Mouse (Mus musculus) frontal cortex, postnatal 14 days (tissue): ENCODE results near the gene Hip1r.

Source experiments
- DNase-seq, 2 experiments: peaks; one replicate each; pipeline ENCODE4 v3.0.0; 2022; ENCODE audit warnings: low spot score in 2 of 2

The Hip1r gene

DNA sequence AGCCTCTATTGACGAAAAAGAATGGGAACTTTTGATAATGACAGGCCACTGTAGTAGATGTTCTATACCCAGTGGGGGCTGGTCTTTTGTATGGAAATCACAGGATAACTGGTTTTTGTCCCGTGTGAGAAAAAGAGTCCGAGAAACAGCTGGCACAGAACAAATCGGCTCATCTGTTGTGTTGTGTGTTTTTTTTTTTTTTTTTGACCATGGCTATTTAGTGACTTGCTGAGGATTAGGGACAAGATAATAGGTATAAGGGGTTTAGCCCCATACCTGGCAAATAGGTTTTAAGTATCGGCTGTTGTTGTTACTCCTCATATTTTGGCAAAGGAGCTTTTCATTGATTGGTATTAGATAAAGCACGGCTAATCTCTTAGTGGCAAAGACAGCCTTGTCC, 975 bp upstream of the Hip1r start:
- no peak for DNase-seq

DNA sequence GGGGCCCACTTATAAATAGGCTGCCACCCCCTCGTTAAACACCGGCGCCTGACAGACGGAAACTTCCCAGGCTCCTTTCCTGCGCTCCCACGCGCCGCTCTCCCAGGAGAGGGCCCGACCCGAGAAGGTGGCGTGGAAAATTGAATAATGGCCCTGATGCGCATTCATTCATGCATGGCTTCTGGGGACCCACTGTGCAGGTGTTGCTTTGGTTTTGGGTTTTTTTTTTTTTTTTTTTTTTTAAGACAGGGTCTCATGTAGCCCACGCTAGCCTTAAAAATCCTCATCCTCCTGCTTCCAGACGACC, 704 bp downstream of the Hip1r start:
- no peak for DNase-seq

DNA sequence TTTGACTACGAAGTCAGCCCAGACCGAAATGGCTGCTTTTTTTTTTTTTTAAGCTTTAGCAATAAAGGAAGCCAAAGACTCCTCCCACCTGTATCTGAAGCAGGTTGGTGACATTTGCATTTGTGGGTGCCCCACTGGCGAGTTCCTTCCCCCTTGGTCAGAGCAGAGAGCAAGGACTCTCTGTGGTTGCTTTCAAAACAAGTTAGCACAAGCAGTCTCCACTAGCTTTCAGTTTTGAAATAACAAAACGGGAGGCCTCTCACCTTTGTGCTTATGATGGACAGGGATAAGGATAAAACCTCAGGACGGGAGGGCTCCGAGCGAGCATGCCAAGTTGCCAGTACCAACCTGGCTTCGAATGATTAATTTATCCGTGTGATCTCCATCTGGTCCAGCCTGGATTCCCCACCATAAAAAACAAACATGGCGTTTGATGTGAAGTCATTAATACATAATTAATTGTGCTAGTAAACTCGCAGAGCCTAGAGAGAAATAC, 1.2 kb downstream of the Hip1r start:
- no peak for DNase-seq

DNA sequence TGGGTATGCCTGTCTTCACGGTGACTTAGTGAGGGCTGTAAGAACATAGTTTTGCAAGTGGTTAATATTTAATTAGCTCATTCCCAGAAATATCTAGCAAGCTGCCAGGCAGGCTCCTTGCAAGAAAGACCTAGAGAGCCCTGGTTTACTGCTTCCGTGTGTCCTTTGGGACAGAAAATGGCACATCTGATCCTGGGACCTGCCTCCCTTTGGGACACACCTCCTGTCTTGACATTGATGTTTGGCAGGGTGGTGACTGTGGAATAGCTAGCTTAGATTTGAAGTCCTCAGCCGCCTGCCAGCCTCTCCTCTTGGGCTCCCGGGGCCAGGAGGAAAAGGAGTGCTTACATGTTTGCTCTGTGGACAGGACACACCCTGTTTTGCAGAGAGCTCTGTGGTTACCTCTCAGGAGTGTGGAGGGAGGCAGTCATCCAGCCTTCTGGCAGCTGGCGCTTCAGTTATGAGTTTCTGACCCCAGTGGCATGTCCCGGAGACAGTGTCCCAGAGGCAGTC, 2.3 kb downstream of the Hip1r start:
- no peak for DNase-seq

DNA sequence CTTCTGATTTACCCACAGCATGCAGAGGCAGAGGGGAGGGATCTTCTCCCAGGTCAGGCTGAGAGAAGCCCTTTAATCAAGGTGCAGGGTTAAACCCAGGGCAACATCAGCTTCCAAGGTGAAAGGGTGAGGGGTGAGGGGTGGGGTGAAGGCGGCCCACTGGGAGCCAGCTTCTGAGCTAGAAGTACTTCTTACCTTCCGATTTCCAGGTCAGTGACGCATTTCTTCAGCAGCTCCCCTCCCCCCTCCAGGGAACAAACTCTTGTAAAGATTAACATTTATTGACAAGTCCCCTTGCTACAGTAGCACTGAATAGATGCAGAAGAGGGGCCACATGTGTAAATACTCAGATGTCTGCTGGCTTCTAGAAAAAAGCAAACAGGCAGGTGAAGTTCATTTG, 3.8 kb downstream of the Hip1r start:
- DNase-seq = no peak

DNA sequence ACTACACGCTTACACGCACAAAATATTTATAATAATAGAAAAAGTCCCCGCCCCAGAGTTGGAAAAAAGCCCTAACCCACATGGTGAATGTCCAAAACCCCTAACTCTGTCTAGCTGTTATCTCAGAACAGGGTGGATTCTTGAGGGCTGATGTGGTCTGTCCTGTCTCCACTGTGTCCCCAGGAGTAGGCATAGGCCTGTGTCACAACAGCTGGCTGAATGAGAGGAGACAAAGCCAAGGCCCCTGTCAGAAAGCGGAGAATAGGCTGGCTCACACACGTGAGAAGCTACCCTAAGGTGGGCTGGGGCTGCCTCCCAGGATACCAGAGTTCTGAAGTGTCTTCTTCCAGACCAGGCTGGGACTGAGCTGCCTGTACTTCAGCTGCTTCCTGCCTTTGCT, 4.7 kb downstream of the Hip1r start:
- DNase-seq = no peak

DNA sequence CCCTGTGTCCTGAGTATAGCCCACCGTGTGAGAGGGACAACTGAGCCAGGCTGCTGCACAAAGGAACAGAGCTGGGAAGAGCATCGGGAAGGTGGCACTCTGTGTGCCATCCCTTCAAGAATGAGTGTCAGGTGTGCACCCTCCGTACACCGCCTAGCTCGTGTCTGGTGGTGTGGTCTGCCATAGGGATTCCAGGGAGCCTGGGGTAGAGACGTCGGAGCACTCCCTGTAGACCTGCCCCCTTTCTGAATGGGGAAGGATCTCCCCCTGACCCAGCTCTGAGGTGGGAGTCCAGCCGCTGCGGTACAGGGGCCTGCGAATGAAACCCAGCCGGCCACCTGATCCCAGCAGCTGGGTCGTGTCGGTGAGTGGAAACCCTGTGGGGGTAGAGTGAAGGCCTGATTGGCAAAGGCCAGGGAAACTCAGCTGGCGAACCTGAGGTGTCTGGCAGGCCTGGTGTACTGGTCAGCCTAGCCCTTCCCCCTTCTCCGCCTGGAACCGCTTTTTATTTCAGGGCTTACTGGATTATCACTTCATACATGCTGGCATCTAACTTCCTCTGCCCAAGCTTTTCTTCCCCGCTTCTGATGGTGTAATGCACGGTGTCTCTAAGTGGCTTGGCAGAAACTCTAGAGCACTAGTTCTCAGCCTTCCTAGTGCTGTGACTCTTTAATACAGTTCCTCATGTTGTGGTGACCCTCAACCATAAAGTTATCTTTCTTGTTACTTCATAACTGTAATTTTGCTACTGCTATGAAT, 6.0 kb downstream of the Hip1r start:
- no peak for DNase-seq

DNA sequence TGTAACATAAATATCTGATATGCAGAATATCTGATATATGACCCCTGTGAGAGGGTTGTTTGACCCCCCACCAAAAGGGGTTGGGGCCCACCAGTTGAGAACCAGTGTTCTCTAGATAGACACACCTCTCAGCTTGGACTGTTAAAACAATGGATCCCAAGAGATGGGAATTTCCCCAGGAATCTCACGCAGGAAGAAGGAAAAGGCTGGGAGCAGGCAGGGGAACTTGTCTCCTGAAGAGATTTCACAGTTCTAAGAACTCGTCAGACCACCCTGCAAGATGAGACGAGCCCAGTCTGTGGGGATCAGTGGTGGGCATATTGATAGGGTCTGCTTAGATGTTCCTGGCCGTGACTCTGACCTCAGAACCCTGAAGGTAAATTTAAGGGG, 6.5 kb downstream of the Hip1r start:
- DNase-seq = no peak

DNA sequence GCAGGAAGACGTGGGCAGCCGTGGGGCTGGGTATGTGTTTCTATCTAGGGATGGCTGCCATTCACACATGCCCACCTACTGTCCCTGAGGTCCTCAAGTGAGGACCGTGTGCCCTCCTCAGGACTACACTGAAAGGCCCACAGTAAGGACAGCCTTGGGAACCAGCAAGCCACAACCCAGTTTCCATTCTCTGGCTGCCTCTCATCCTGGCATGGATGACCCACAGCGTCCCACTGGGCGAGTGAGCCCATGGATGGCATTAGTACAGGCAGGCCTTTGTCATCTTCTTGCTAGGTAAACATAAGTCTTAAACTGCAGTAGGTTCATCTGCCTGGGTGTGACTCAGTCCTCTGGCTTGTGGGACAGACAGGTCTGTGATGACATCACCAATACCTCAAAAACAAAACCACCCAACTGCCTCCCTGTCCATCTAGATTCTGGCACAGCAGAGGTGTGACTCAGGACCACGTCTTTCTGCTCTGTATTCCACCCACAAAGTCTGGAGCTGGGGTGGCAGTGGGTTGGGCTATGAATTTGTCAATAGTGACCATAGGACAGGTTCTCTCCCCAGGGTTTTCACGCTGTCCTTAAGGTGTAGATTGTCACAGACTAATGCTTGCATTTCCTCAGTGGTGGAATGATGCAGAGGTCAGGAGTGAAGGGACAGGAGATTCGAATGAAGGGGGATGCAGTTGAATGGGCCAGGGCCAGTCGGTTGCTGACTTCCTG, 7.3 kb downstream of the Hip1r start:
- DNase-seq = no peak

DNA sequence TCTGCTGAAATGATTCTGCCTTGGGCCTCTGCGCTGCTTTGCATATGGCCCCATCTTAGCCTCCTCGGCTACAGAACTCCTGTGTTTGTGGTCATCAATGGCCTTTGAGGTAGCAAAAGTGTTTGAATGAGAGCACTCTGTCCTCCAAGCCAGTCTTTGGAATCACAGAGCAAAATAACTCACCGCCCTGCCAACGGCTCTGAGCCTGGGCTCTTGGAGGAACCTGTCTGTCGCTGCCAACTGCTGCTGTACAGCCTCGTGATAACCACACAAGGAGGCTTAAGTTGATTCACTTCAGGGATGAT, 7.8 kb downstream of the Hip1r start:
- peak in 1 of 2 experiments; percentile 23 for DNase-seq

DNA sequence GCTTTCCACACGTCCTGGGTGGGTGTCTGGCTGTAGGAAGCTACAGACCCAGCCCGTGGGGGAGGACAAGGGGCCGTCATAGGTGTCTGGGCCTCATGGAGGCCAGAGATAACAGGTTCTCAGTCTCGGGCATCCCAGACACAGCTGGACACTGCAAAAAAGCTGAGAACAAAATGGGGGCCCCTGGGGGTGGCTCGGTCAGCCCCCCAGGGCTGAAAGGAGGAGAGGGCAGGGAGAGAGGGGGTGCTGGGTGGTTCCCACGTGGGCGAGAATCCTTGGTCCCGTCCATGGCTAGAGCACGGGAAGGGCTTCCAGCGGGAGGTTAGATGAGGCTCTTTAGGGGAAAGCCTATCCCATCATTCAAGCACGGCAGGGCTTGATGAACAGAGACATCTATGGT, 9.4 kb downstream of the Hip1r start:
- no peak for DNase-seq

DNA sequence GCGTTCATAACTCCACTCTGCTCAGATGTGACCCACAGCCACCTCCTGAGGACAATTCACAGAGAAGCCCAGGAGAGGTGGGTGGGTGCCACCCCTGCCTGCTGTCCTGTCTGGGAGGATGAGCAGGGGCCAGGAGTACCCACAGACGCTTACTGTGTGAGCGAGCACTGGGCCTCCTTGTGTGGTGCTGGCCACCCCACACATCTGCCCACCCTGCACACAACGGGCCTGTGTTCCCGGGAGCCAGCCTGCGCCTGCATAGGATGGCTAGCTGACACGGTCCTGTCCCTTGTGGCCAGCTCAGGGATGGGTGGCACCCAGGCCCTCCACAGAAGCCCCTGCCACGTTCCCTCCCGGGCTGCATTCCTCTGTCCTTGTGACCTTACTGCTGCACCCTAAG, 12.0 kb downstream of the Hip1r start:
- DNase-seq = peak in 1 of 2 experiments; percentile 31

DNA sequence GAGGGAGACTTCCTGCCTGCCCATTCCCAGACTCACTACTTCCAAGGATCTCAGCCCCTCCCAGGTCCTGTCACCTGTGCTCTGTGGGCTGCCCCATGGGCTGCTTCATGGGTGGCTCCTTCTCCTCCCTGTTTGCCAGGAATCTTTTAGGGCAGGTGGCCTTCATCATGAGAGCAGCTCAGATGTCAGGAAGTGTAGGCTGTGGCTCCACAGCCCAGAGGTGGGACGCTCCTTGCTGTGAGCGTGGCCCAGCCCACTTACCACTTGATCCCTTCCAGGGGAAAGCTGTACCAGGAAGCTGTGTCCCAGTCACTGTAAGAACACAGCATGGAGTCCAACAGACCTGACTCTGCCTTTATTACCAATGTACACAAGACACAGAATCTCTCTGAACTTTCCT, 13.5 kb downstream of the Hip1r start:
- no peak for DNase-seq

DNA sequence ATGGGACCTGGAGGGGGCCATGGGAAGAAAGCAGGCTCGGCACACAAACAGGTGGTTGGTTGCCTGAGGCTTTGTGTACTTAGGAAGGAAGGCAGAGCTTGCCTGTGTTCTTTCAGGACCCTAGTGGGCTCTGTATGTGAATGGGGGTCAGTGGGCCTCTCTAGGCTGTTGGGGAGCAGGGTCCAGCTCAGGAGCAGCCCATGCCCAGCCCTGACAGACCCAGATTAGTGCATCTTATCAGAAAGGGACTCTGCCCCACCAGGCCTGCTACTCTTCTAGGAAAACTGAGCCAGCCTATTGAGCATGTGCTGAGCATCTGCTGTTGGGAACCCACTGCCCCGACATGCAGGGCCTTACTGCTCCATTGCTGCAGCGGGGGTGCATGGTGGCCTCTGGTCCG, 14.1 kb downstream of the Hip1r start:
- no peak for DNase-seq

DNA sequence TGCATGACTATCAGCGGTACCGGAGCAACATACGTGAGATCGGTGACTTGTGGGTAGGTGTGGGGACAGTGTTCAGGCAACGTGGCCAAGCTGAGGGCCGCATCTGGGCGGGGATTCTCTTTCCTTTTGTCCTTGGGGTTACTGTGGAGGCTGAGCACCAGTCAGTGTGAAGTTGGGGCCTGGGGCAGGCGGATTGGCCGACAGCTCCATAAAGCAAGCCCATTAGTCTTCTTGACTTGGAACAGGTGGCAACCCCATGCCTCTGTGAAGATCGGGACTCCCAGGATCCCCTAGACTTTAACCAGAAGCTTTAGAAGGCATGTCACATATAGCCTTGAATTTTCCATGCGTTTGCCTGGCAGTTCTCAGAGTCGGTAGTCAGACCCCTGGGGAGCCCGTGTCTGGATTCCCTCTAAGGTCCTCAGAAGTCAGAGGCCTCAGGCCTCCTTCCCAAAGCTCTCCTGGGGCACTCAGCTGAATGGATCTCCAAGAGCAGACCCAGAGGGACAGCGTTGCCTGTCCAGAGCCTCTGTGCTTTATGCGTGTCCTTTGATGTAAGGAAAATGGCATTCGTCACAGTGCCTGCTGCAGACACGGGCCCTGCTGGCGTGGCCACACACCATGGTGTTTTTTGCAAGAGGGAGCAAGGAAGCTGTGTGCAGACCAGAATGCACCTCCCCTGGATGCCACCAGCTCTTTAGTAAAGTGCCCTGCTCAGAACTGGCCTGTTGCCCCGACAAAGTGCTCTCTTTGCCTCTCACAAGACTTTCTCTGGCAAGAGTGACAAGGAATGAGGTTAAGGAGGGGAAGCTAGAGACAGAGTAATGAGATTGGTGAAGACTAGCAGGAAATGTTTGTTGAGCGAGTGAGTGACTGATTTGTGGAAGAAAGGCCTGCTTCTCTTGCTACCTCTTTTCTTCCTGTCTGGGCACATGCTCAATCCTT, 16.8 kb downstream of the Hip1r start:
- no peak for DNase-seq

DNA sequence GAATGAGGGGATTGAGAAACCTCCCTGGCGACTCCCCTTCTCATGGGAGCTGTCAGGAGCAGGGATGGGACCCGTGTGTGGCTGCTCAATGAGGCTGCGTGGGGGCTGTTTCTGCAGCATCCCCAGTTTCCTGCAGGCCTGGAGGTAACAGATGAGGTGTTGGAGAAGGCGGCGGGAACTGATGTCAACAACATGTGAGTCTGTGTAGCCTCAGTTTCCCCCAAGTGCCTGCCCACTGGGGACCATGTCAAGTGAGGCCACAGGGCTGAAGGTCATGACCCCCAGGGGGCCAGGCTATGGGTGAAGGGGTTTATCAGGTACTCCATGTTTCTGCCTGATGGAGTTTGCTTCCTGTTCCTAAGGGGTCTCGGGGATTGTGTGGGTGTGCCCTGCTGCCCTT, 17.9 kb downstream of the Hip1r start:
- DNase-seq = no peak

DNA sequence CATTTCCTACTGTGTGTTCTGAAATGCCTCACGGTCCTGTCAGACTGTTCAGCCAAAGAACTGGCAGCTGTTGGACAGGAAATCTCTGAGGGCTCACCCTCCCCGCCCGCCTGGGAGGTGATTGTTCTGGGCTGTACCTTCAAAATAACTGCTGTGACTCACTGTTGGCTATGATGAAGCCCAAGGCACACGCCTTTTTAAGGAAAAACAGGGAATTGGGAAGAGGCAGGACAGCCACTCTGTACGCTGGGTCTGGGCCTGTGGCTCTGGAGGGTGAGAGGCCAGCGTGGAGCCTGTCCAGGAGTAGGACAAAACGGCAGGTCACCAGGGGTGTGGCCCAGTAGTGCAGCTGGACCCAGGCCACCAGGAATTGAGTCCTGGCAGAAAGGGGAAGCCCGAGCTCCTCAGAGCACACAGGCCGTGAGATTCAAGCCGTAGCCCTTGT, 18.8 kb downstream of the Hip1r start:
- DNase-seq = no peak

DNA sequence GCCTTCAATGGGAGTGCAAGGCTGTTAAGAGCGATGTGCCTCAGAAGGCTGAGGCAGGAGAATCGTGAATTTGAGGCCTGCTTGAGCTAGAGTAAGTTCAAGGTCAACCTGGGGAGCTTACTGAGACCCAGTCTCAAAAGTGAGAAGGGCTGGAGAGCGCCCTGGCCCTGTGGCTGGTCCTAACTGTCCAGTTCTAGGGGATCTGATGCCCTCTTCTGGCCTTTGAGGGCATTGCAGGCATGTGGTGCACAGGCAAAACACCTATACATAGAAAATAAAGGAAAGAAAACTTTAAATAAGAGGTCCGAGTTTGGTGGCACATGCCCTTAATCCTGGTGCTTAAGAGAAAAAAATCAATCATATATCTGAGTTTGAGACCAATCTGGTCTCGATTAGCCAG, 19.4 kb downstream of the Hip1r start:
- DNase-seq = peak; percentile 64 to 85

DNA sequence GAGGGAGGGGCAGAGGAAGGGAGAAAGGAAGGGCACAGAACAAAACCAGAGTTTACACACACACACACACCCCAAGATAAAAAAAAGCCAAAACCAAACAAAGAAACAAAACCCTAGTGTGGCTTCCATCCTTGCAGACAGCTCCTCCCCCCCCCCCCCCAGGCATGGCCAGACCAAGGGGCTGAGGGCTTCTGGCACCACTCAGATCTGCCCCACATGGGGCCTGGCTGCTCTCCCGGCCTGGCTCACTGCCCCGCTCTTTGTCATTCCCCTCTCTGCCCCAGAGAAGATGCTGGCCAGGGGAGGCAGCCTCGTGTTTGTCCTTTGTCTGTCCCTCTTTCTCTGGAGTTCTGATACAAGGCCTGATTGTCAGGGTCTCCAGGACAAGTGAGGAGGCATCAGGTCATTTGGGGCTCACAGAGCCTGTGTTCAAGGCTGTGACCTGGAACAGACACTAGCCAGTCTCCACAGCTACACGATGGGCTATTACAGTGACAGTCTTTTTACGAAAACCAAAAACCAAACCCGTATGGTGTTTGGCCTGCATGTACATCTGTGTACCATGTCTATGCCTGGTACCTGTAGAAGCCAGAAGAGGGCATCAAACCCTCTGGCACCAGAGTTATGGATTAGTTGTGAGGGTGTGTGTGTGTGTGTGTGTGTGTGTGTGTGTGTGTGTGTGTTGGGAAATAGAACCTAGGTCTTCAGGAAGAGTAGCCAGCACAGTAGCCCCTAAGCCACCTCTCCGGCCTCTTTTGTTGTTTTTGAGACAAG, 20.0 kb downstream of the Hip1r start:
- peak; percentile 66 to 73 for DNase-seq

DNA sequence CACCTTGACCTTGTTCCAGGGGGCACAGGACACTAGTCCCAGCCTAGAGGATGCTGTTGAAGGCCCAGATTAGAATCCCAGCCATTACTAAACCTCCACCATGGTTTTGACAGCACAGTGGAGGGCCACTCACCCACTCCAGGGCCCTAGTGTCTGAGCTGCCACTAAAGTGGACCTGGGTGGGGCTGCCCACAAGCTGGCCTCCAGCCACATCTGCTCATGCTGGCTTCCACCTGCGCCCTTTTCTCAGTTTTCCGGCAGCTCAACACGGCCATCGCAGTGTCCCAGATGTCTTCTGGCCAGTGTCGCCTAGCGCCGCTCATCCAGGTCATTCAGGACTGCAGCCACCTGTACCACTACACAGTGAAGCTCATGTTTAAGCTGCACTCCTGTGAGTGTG, 21.0 kb downstream of the Hip1r start:
- no peak for DNase-seq

DNA sequence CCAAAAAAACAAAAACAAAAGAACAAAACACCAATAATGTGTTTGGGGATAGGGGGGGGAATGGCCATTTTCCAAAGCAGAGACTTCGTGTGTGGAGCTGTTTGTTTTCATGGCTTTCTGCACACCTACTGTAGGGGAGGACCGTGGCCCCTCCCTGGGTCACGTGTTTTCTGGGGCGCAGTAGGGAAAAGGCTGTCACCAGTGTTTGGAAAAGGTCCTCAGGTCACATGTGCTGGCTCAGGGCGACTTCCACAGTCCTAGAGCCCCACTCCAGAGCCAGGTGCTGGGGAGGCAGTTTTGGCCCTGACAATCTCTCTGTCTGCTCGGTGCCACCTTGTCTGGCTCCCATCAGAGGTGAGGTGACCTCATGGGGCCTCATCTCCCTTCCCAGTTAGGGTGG, 22.0 kb downstream of the Hip1r start:
- no peak for DNase-seq

DNA sequence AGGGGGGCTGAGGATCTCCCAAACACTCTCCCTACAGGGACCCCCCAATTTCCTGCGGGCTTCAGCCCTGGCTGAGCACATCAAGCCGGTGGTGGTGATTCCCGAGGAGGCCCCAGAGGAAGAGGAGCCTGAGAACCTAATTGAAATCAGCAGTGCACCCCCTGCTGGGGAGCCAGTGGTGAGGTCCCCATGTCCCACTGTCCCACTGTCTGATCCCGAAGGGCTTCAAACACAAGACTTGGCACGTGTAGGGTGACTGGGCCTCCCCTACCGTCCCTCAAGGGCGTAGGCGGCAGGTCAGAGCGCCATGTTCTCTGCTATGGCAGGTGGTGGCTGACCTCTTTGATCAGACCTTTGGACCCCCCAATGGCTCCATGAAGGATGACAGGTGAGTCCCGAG, 22.8 kb downstream of the Hip1r start:
- no peak for DNase-seq
